Mouse (Mus musculus): ENCODE results near the gene Olfr1419. TPM values are rescaled to one million over a fixed set of nuclear protein-coding genes. Genes with fewer than 3 reads are reported as not detected.
"Not testable (repeated sequence)": the region's sequence is repeated elsewhere in the genome, so short reads cannot be mapped to it uniquely, and the experiment has no call there.

Olfr1419 gene
- polyA plus RNA-seq (2015; fragmentation: Nextera tagmentation; extraction: Ambion mirVana), result not detected in 2 replicates

DNA sequence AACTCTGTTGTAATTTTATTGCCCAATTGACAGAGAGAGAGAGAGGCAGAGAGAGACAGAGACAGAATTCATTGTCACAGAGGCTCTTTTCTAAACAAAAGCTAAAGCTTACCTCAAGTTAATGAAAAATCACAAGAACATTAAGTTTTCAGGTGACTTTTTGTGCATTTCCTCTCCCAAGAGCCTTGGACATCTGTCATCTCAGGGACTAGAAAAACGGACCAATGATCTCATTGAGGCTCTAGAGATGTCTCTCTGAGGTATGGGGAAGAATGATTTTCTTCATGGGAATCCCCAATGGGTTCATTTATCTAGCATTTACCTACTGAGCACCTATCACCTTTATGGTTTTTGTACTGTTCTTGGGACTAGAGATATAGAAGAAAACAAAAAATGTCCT is at the start of gene Olfr1419:
Gene Olfr1419 (minus strand): TSS at position 101 of the 400 bp plus-strand sequence.
- Histone ChIP-seq H3K4me1 (no peaks in the 10 kb centered on the region), H3K4me2 (replicated peaks) (no peak within 1 kb of the TSS), H3K9ac (no peak within 1 kb of the TSS), H3K4me3 (replicated peaks) (no peak within 1 kb of the TSS), H3K27ac (replicated peaks) (no peak within 1 kb of the TSS), H3K36me3 (no peaks in the 10 kb centered on the region), H3K27me3 (no peaks in the 10 kb centered on the region), H3K9me3 (replicated peaks) (no peaks in the 10 kb centered on the region)
- ATAC-seq (ENCODE audit: insufficient number of reproducible peaks, low FRiP score, low TSS enrichment, low read depth), result no peak
- WGBS, result 33% methylated on average over 1 of the region's 1 CpGs

DNA sequence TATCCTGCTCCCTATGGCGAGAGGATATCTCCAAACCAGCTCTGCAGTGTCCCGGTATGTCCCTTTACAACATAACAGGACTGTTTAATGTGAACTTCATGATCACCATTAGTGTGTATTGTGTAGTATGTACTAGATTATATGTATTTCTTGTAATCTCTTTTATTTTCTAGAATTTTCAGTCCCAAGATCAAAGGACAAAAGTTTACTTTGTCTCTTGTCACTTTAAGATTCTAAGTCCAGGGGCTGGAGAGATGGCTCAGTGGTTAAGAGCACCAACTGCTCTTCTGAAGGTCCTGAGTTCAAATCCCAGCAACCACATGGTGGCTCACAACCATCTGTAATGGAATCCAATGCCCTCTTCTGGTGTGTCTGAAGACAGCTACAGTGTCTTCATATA is 47.6 kb upstream of the Olfr1419 start:
- H3K9me3 ChIP-seq (replicated peaks); ATAC-seq (ENCODE audit: insufficient number of reproducible peaks, low FRiP score, low TSS enrichment, low read depth); H3K4me1 ChIP-seq; H3K4me2 ChIP-seq (replicated peaks); H3K4me3 ChIP-seq (replicated peaks); H3K27ac ChIP-seq (replicated peaks); H3K27me3 ChIP-seq; H3K9ac ChIP-seq: not testable (repeated sequence)
- 100% methylated on average over 2 of the region's 2 CpGs for WGBS
- H3K36me3 ChIP-seq, result peaks cover 47% of the 10 kb centered on the region

DNA sequence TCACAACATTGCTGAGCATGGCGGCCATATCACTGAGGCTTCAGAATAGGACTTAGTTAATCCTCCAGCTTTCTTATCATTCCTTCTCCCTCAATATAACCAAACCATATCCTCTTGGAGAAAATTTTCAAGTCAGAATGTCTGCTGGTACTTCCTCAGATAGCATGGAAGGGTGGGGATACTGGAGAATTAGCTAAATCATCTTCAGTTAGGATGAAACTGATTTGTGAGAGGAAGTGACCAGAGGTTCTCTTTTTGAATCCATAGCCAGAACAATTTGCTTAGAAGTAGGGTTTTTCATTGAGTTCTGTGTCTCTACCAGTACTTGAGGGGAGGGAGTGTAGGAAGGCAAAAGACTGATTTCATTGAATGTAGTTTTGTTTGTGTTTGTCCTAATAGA is 47.2 kb upstream of the Olfr1419 start:
- no peaks in the 10 kb centered on the region for H3K27me3 ChIP-seq
- 86% methylated on average over 1 of the region's 1 CpGs for WGBS
- H3K4me1 ChIP-seq, result no peaks in the 10 kb centered on the region
- H3K4me3 ChIP-seq (replicated peaks), result no peak overlapping the region
- no peaks in the 10 kb centered on the region for H3K9me3 ChIP-seq (replicated peaks)
- peaks cover 45% of the 10 kb centered on the region for H3K36me3 ChIP-seq
- H3K27ac ChIP-seq (replicated peaks), result no peak overlapping the region
- no peak for ATAC-seq (ENCODE audit: insufficient number of reproducible peaks, low FRiP score, low TSS enrichment, low read depth)
- H3K9ac ChIP-seq, result no peak overlapping the region
- H3K4me2 ChIP-seq (replicated peaks), result no peak overlapping the region

GRCm38 (mm10) chr19:11915804-11916203 is 40.9 kb upstream of the Olfr1419 start:
- Histone ChIP-seq H3K4me3 (replicated peaks) (no peak overlapping the region), H3K4me1 (peaks cover 16% of the 10 kb centered on the region), H3K4me2 (replicated peaks) (no peak overlapping the region), H3K36me3 (peaks cover 18% of the 10 kb centered on the region), H3K9ac (no peak overlapping the region), H3K27me3 (no peaks in the 10 kb centered on the region), H3K27ac (replicated peaks) (no peak overlapping the region), H3K9me3 (replicated peaks) (no peaks in the 10 kb centered on the region)
- no peak for ATAC-seq (ENCODE audit: insufficient number of reproducible peaks, low FRiP score, low TSS enrichment, low read depth)
- WGBS, result 35% methylated on average over 2 of the region's 2 CpGs

DNA sequence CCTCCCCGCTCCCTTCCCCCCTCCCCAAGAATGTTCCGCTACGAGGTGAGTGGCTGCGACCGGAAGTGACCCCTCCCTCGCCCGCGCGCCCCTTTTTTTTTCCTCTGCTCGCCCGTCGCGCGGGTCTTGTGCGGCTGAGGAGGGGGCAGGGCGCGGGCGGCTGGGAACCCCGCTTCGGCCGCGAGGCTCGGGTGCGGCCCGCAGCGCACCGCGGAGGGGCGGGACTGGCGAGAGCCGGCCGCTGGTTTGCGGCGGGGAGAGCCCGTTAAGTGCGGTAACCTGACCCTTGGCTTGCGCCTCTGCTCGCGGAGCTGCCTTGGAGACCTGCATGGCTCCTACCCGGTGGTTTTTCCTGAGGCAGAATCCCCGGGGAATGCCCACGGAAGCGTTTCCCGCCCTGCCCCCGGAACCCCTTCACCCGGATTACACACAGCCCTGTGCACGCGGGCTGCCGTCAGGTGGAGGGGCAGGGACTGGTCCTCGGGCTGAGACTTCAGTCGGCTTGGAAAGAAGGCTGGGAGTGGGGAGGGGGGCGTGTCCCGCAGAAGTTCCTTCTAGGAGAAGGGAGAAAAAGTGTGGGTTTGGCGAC is 37.7 kb upstream of the Olfr1419 start:
- WGBS, result 1% methylated on average over 53 of the region's 54 CpGs
- Histone ChIP-seq H3K4me3 (replicated peaks) (peak overlapping the region; percentile 94), H3K9ac (peak overlapping the region; percentile 94), H3K36me3 (peaks cover 10% of the 10 kb centered on the region; the same call in 1 of the 2 replicates), H3K9me3 (replicated peaks) (no peaks in the 10 kb centered on the region), H3K4me1 (peaks cover 16% of the 10 kb centered on the region), H3K27me3 (no peaks in the 10 kb centered on the region), H3K4me2 (replicated peaks) (peak overlapping the region; percentile 68), H3K27ac (replicated peaks) (peak overlapping the region; percentile 91)
- peak; percentile 58 for ATAC-seq (ENCODE audit: insufficient number of reproducible peaks, low FRiP score, low TSS enrichment, low read depth)

DNA sequence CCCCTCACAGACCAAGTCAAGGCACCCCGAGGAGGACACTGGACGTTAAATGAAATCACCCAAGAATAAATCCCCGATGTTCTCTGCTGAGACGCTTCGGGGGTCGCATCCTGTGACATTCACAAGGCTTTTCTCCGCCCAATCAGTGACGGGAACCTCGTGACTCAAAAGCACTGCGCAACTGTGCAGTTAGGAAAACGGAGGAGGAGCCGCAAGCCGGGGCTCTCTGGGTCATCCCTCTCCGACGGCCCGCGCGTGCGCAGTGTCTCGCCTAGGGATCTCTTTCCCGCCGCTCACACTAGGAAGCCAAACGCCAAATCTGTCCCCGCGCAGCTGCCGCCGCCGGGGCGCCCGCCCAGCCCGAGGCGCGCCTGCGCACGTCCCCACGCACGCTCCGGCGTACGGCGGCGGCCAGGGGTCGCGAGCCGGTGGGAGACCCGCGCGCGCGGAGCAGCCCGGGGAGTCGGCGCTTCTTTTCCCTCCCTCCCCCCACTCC is 37.2 kb upstream of the Olfr1419 start, which contains the start of gene Patl1:
Gene Patl1 (plus strand): TSS at position 363 of the 496 bp plus-strand sequence.
- Histone ChIP-seq H3K9ac (peak within 1 kb of the TSS; percentile 94), H3K27me3 (no peaks in the 10 kb centered on the region), H3K4me2 (replicated peaks) (peak within 1 kb of the TSS; percentile 75), H3K4me3 (replicated peaks) (peak within 1 kb of the TSS; percentile 94), H3K4me1 (peaks cover 16% of the 10 kb centered on the region), H3K27ac (replicated peaks) (peak within 1 kb of the TSS; percentile 91), H3K36me3 (peaks cover 10% of the 10 kb centered on the region; the same call in 1 of the 2 replicates), H3K9me3 (replicated peaks) (no peaks in the 10 kb centered on the region)
- ATAC-seq (ENCODE audit: insufficient number of reproducible peaks, low FRiP score, low TSS enrichment, low read depth), result peak; percentile 95
- under 1% methylated on average over 53 of the region's 53 CpGs for WGBS

- H3K9ac ChIP-seq, result peak overlapping the region; percentile 61
- H3K4me3 ChIP-seq (replicated peaks), result peak overlapping the region; percentile 94
- peak; percentile 5; the same call in 1 of the 2 replicates for ATAC-seq (ENCODE audit: insufficient number of reproducible peaks, low FRiP score, low TSS enrichment, low read depth)
- H3K4me1 ChIP-seq, result peaks cover 16% of the 10 kb centered on the region
- peaks cover 10% of the 10 kb centered on the region; the same call in 1 of the 2 replicates for H3K36me3 ChIP-seq
- 3% methylated on average over 17 of the region's 17 CpGs for WGBS
- H3K9me3 ChIP-seq (replicated peaks), result no peaks in the 10 kb centered on the region
- no peaks in the 10 kb centered on the region for H3K27me3 ChIP-seq
- peak overlapping the region; percentile 78 for H3K27ac ChIP-seq (replicated peaks)
- peak overlapping the region; percentile 75 for H3K4me2 ChIP-seq (replicated peaks)
These were observed 36.7 kb upstream of the Olfr1419 start for GRCm38 (mm10) chr19:11911603-11912002.

DNA sequence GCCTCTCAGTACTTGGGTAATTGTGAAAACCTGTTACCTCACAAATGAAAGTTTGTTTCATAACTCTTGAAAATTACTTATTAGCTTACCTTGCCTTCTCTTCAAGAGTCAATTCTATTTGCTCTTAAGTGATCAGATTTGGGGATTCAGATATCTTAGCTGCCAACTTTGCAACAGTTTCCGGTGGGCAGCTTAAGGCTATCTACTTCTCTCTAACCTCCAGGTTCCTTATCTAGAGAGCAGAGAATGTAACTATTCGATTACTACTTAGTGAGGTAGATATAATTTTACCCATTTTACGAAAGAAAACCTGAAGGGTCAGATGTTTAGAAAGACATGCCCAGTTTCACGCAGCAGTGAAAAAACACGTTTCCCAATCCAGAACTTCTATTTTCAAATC is 36.1 kb upstream of the Olfr1419 start:
- no peak overlapping the region for H3K27ac ChIP-seq (replicated peaks)
- H3K4me1 ChIP-seq, result peaks cover 16% of the 10 kb centered on the region
- whole genome bisulfite sequencing, result 90% methylated on average over 5 of the region's 5 CpGs
- ATAC-seq (ENCODE audit: insufficient number of reproducible peaks, low FRiP score, low TSS enrichment, low read depth), result no peak
- peak overlapping the region; percentile 94 for H3K4me3 ChIP-seq (replicated peaks)
- no peaks in the 10 kb centered on the region for H3K27me3 ChIP-seq
- H3K9me3 ChIP-seq (replicated peaks), result no peaks in the 10 kb centered on the region
- peak overlapping the region; percentile 75 for H3K4me2 ChIP-seq (replicated peaks)
- 0 out of 2 replicates have a peak overlapping the region, but pooled peaks have one; percentile 61 for H3K9ac ChIP-seq
- H3K36me3 ChIP-seq, result peaks cover 10% of the 10 kb centered on the region; the same call in 1 of the 2 replicates

DNA sequence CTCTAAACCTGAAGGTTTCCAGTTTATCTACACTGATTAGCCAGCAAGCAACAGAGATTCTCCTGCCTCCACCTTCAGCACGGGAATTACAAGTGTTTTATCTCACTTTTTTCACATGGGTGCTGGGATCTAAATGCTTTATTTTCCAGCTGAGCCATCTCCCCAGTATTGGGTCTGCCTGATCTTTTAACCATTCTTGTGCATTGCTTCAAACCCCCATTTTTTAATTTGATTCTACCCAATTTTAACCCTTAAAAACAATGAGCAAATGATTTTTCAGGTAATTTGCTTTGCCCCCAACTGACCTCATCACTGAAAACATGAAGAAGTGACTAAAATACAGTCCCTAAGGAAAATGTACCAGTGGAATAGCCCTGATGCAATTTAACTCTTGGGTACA is 11.4 kb upstream of the Olfr1419 start, which contains the start of gene Olfr1420:
Gene Olfr1420 (plus strand): TSS at position 301 of the 400 bp plus-strand sequence.
- no peak within 1 kb of the TSS for H3K4me2 ChIP-seq (replicated peaks)
- no peaks in the 10 kb centered on the region for H3K27me3 ChIP-seq
- no peak within 1 kb of the TSS for H3K27ac ChIP-seq (replicated peaks)
- H3K4me3 ChIP-seq (replicated peaks), result no peak within 1 kb of the TSS
- no peaks in the 10 kb centered on the region for H3K9me3 ChIP-seq (replicated peaks)
- 30% methylated on average over 1 of the region's 1 CpGs for WGBS
- no peak for ATAC-seq (ENCODE audit: insufficient number of reproducible peaks, low FRiP score, low TSS enrichment, low read depth)
- H3K36me3 ChIP-seq, result no peaks in the 10 kb centered on the region
- no peaks in the 10 kb centered on the region for H3K4me1 ChIP-seq
- no peak within 1 kb of the TSS for H3K9ac ChIP-seq

DNA sequence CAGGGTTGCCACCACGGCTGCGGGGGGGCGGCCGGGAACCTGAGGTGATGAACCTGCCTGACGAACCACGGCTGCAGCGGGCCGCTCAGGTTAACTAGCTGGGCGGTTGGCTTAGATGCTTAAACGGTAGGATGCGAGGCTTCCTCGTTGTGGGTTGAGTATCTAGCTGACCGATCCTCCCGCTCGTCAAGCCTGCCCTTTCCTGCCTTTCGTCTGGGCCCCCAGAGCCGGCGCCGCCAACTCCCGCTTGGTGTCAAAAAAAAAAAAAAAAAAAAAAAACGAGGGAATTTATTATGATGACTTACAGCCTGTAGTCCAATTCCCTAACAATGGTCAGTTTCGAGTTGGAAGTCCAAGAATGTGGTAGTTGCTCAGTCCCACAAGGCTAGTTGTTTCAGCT is 3.5 kb upstream of the Olfr1419 start:
- not testable (repeated sequence) for H3K4me1 ChIP-seq; H3K4me3 ChIP-seq (replicated peaks); H3K9me3 ChIP-seq (replicated peaks); H3K4me2 ChIP-seq (replicated peaks); ATAC-seq (ENCODE audit: insufficient number of reproducible peaks, low FRiP score, low TSS enrichment, low read depth); H3K27ac ChIP-seq (replicated peaks); H3K36me3 ChIP-seq; H3K27me3 ChIP-seq; H3K9ac ChIP-seq
- WGBS, result 60% methylated on average over 22 of the region's 22 CpGs

DNA sequence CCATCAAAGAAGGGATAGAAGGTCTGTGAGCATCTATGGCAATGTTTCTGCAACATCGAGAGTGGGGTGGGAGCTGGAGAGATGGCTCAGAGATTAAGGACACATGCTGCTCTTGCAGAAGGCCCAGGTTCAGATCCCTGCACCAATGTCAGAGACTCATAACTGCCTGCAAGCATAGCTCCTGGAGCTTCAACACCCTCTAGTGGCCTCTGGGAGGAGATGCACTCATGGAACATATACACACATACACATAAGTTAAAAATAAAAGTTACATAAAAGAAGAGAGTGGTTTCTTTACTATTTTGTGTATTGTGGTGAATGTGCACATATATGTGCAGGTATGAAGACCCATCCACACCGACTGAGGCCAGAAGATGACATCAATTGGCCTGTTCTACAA is 7.1 kb downstream of the Olfr1419 start:
- Histone ChIP-seq H3K4me3 (replicated peaks) (no peak overlapping the region), H3K36me3 (no peaks in the 10 kb centered on the region), H3K4me2 (replicated peaks) (no peak overlapping the region), H3K9ac (no peak overlapping the region), H3K4me1 (no peaks in the 10 kb centered on the region), H3K9me3 (replicated peaks) (no peaks in the 10 kb centered on the region), H3K27me3 (no peaks in the 10 kb centered on the region), H3K27ac (replicated peaks) (no peak overlapping the region)
- WGBS, result 81% methylated on average over 2 of the region's 2 CpGs
- no peak for ATAC-seq (ENCODE audit: insufficient number of reproducible peaks, low FRiP score, low TSS enrichment, low read depth)

DNA sequence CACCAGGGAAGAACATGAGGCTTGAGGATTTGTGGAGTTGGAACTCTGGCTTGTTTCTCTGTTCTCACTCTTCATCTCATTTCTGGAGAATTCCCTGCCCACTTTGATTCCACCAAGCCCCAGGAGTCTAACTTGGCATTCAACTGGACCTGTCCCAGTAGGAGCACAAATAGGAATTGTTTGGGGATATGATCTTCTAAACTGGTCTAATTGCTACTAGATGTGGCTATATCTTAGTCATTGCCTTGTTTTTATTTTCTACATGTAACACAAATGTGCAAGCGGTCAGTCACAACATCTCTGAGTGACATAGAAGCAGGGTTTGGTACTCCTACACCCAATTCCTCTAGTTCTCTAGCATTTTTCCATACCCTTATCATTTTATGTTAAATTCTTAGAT is 13.9 kb downstream of the Olfr1419 start, which contains the start of gene Olfr1418:
Gene Olfr1418 (minus strand): TSS at position 101 of the 400 bp plus-strand sequence.
- H3K9ac ChIP-seq, result no peak within 1 kb of the TSS
- H3K27me3 ChIP-seq, result no peaks in the 10 kb centered on the region
- H3K27ac ChIP-seq (replicated peaks), result no peak within 1 kb of the TSS
- no peak for ATAC-seq (ENCODE audit: insufficient number of reproducible peaks, low FRiP score, low TSS enrichment, low read depth)
- H3K4me3 ChIP-seq (replicated peaks), result no peak within 1 kb of the TSS
- H3K4me2 ChIP-seq (replicated peaks), result no peak within 1 kb of the TSS
- WGBS, result 94% methylated on average over 1 of the region's 1 CpGs
- no peaks in the 10 kb centered on the region for H3K4me1 ChIP-seq
- no peaks in the 10 kb centered on the region for H3K9me3 ChIP-seq (replicated peaks)
- H3K36me3 ChIP-seq, result no peaks in the 10 kb centered on the region

All from embryonic facial prominence, embryonic 15.5 days (tissue).